Mouse (Mus musculus) heart, postnatal 0 days (tissue): Measurements from ENCODE around the gene Prss54.

ENCODE experiments used
- CTCF ChIP-seq: IDR thresholded peaks from 2 replicates; pipeline ENCODE4 v1.5.1; 2016; ENCODE audit warnings: antibody characterized with exemption, control low read depth, low read depth
- EP300 ChIP-seq: IDR thresholded peaks from 2 replicates; pipeline ENCODE4 v1.6.1; 2016; ENCODE audit warnings: antibody characterized with exemption, low read depth

DNA sequence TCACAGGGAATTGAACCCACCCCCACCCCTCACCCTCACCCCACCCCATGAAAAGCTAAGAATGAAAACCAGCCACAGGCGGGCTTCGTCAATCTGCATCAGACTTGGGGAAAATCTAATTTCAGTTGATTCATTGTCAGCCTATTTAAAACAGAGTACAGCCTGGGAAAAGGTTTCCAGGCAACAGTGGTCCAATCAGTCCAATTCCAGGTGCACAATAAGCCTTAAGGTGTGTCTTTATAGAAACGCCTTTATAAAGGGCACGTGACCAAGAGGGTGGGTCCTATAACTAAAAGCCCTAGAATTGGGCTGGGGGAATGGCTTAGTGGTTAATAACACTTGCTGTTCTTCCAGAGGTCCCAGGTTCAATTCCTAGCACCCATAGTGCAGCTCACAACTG, 43.9 kb downstream of the Prss54 start:
- TF ChIP-seq CTCF (no peak), EP300 (no peak)
